Mouse (Mus musculus) stomach, postnatal 0 days (tissue): Measurements from ENCODE around the gene Ppp4c. TPM values are rescaled to one million over a fixed set of nuclear protein-coding genes. Genes with fewer than 3 reads are reported as not detected.

Experiments
- ATAC-seq: fragments of 200-750 bp; cut with Nextera tagmentation; 2 replicates; pipeline ENCODE4 v1.8.0; 2017; ENCODE audit not compliant: low FRiP score, low TSS enrichment
- DNase-seq: peaks from one replicate; pipeline ENCODE4 v3.0.0-alpha.2; 2016; ENCODE audit warnings: low spot score
- H3K27ac ChIP-seq: fragments of 300-500 bp; sonication (generic); replicated peaks from 2 replicates; pipeline ENCODE4 v1.5.1; 2014; ENCODE audit warnings: mild to moderate bottlenecking, control low read depth
- H3K27me3 ChIP-seq: fragments of 300-500 bp; sonication (generic); 2 replicates; pipeline ENCODE4 v1.6.1; 2014; ENCODE audit warnings: low read length; ENCODE audit not compliant: control insufficient read depth, insufficient read depth
- H3K36me3 ChIP-seq: fragments of 300-500 bp; sonication (generic); 2 replicates; pipeline ENCODE4 v1.6.1; 2014; ENCODE audit warnings: low read length, mixed read lengths; ENCODE audit not compliant: control insufficient read depth, insufficient read depth
- H3K4me1 ChIP-seq: fragments of 300-500 bp; sonication (generic); replicated peaks from 2 replicates; pipeline ENCODE4 v1.6.1; 2014; ENCODE audit warnings: antibody characterized with exemption; ENCODE audit not compliant: control insufficient read depth, insufficient read depth
- H3K4me2 ChIP-seq: fragments of 300-500 bp; sonication (generic); replicated peaks from 2 replicates; pipeline ENCODE4 v1.6.1; 2014; ENCODE audit warnings: low read depth, mild to moderate bottlenecking, control low read depth, moderate library complexity
- H3K4me3 ChIP-seq: fragments of 300-500 bp; sonication (generic); 2 replicates; pipeline ENCODE4 v1.5.1; 2014; ENCODE audit warnings: low read depth, low read length, control low read depth
- H3K9ac ChIP-seq: fragments of 300-500 bp; sonication (generic); 2 replicates; pipeline ENCODE4 v1.6.1; 2014; ENCODE audit warnings: mild to moderate bottlenecking, low read length, control low read depth, mixed read lengths
- H3K9me3 ChIP-seq: fragments of 300-500 bp; sonication (generic); 2 replicates; pipeline ENCODE4 v1.6.1; 2016; ENCODE audit warnings: low read length; ENCODE audit not compliant: control insufficient read depth
- CTCF ChIP-seq: IDR thresholded peaks from 2 replicates; pipeline ENCODE4 v1.5.1; 2016; ENCODE audit warnings: antibody characterized with exemption, low read depth, mild to moderate bottlenecking, moderate library complexity
- EP300 ChIP-seq: optimal IDR thresholded peaks from 2 replicates; pipeline ENCODE3; 2016; ENCODE audit warnings: antibody characterized with exemption
- WGBS: fragments of 180-500 bp; shearing (Covaris S2); extraction: QIAGEN DNeasy Blood & Tissue Kit; methylation state at CpG from one replicate; pipeline ENCODE4 v1.1.7; 2014; 5-methylcytosine and 5-hydroxymethylcytosine counted together
- polyA plus RNA-seq: library from polyadenylated mRNA; unstranded; fragments of >200 nt; fragmentation: Nextera tagmentation; extraction: Ambion mirVana; gene quantifications from 2 replicates; pipeline ENCODE4 v1.2.1, GENCODE M21; 2015

The Ppp4c gene
- polyA plus RNA-seq: 118 and 122 TPM in 2 replicates

DNA sequence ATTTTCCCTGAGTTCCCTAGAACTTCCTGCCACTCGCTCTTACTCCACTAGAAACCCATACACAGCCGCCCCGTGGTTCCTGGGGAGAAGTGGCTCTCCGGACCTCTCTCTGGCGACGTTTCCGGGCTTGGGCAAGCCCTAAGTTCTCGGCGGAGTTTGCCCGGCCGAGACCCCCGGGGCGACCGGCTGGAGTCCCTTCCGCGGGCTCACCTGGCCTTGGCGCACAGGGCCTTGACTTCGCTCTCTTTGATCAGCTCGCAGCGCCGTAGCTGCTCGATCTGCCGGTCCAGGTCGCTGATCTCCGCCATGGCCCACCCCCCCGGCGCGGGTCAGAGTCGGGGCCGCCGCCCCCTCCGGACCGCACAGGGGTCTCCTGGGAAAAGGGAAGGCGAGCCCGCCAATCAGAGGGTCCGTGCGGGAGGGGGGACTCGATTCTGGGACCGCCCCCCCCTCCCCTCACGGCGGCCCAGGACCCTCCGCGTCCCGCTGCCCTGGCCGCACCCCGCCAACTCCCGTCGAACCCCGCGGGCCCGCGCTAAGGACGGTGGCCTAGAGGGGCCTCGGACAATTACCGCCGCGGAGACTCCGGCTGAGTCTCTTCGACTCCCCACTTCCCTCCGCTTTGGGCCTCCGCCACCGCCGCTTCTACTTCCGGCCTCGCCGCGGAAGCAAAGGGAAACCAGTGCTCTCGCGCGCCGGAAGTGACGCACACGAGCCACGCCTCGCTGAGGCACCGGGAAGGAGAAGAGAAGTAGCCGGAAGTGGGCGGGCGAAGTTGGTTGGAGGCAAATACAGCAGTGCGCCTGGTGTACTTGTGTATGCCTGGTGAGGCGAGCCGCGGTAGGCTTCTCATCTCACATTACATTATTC is at the start of gene Ppp4c:
TSS of gene Ppp4c (minus strand) at position 646 of the 870 bp plus-strand sequence.
- TF ChIP-seq CTCF: no peak; the same call in none of the 2 replicates
- no peak for TF ChIP-seq EP300
- H3K27me3 ChIP-seq: no peaks in the 10 kb centered on the region
- H3K4me1 ChIP-seq: no peaks in the 10 kb centered on the region
- peak within 1 kb of the TSS; percentile 99 for H3K27ac ChIP-seq
- peak within 1 kb of the TSS; percentile 96 for H3K4me3 ChIP-seq
- ATAC-seq (peak; percentile 93), DNase-seq (peak; percentile 99)
- H3K9ac ChIP-seq: peak within 1 kb of the TSS; percentile 96
- H3K4me2 ChIP-seq: peak within 1 kb of the TSS; percentile 64
- H3K36me3 ChIP-seq: peaks cover 33% of the 10 kb centered on the region
- WGBS: under 1% methylated on average over 77 of the region's 83 CpGs
- no peaks in the 10 kb centered on the region for H3K9me3 ChIP-seq

GRCm38 (mm10) chr7:126833294-126833693 is 41.0 kb upstream of the Ppp4c start:
- Histone ChIP-seq H3K27me3 (no peaks in the 10 kb centered on the region), H3K9me3 (no peaks in the 10 kb centered on the region), H3K36me3 (no peaks in the 10 kb centered on the region), H3K4me2 (no peak overlapping the region), H3K9ac (no peak overlapping the region), H3K27ac (no peak overlapping the region), H3K4me1 (no peaks in the 10 kb centered on the region), H3K4me3 (no peak overlapping the region)
- WGBS: 94% methylated on average over 1 of the region's 1 CpGs
- DNase-seq: no peak
- TF ChIP-seq CTCF (no peak), EP300 (no peak)
- no peak for ATAC-seq

DNA sequence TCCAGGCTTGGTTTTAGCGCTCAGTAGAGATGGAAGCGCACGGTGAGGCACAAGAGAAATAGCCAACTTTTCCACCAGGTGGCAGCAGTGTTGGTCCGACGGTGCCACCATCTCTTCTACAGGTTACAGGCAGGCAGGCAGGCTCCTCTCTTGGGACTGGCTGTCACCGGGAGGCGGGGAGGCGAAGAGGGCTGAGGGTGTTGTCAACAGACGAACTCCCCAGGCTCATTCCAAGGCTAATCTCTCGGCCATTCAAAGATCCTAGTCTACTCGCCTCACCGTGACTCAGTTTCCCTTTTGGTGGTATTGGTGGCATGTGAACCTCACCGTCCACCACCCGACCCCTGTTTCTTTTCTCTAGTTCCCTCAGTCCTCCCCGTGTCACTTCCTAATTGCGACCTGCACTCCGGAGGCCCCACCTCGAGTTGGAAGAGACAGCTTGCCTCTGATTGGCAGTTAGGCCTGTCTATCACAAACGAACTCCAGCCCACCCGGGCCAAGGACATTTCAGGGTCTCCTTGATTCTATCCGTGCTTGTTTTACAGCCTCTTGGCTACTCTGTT is 39.8 kb upstream of the Ppp4c start:
- Histone ChIP-seq H3K4me3 (no peak overlapping the region), H3K27me3 (no peaks in the 10 kb centered on the region), H3K9ac (no peak overlapping the region), H3K9me3 (no peaks in the 10 kb centered on the region), H3K36me3 (no peaks in the 10 kb centered on the region), H3K27ac (no peak overlapping the region), H3K4me1 (no peaks in the 10 kb centered on the region), H3K4me2 (peak overlapping the region; percentile 35)
- 1% methylated on average over 21 of the region's 21 CpGs for WGBS
- ATAC-seq (peak; percentile 72), DNase-seq (peak; percentile 82)
- peak; percentile 88 for TF ChIP-seq CTCF
- TF ChIP-seq EP300: no peak

GRCm38 (mm10) chr7:126831539-126831938 is 39.2 kb upstream of the Ppp4c start, which contains the start of gene 4930451I11Rik:
4930451I11Rik (minus strand) TSS chr7:126831639.
- no peak within 1 kb of the TSS for H3K4me3 ChIP-seq
- WGBS: 47% methylated on average over 5 of the region's 5 CpGs
- no peaks in the 10 kb centered on the region for H3K9me3 ChIP-seq
- H3K9ac ChIP-seq: no peak within 1 kb of the TSS
- no peak for DNase-seq
- no peak for ATAC-seq
- H3K36me3 ChIP-seq: no peaks in the 10 kb centered on the region
- no peaks in the 10 kb centered on the region for H3K27me3 ChIP-seq
- peak within 1 kb of the TSS; percentile 35 for H3K4me2 ChIP-seq
- no peak within 1 kb of the TSS for H3K27ac ChIP-seq
- no peaks in the 10 kb centered on the region for H3K4me1 ChIP-seq
- TF ChIP-seq CTCF (no peak), EP300 (no peak)

DNA sequence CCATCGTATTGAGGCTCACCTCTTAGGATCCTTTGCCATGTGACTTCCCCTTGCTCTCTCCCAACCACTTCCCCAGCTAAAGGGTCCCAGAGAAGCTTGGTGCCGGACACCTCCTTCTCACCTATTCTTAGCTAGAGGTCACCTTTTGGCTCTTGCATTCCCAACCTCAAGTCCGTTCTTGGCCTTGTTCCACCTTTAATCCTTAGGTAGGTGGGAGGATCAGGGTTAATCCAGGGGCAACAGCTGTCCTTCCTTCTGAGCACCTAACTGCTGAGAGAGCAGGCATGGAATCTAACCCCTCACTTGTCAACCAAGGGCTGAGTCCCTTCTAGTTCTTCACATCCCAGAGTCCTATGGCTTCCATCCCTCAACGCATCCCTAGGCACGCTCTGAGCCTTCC is 33.7 kb upstream of the Ppp4c start:
- H3K36me3 ChIP-seq: no peaks in the 10 kb centered on the region
- no peak overlapping the region for H3K9ac ChIP-seq
- H3K4me1 ChIP-seq: no peaks in the 10 kb centered on the region
- DNase-seq: no peak
- WGBS: 63% methylated on average over 5 of the region's 5 CpGs
- ATAC-seq: no peak
- TF ChIP-seq EP300: no peak
- TF ChIP-seq CTCF: no peak
- H3K27me3 ChIP-seq: peaks cover 2% of the 10 kb centered on the region; the same call in 1 of the 2 replicates
- no peak overlapping the region for H3K4me2 ChIP-seq
- H3K27ac ChIP-seq: no peak overlapping the region
- H3K9me3 ChIP-seq: no peaks in the 10 kb centered on the region
- H3K4me3 ChIP-seq: no peak overlapping the region

DNA sequence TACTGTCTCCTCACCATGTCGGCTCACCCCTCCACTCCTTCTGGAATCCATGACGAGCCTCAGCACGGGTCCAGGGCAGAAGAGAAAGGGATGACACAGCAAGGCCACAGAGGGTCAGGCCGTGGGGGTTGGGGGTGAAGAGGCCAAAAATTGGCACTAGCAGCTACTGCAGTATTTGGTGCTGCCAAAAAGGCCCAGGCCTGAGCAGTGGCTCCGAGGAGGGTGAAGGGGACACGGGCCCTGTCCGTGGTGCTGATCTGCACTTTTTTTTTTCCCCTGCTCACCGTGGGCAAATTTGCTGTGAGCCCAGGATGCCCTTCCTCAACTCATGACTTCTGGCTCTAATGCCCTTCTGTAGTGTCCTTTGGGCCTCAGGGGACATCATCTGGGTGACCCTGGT is 33.1 kb upstream of the Ppp4c start:
- H3K4me1 ChIP-seq: no peaks in the 10 kb centered on the region
- no peak overlapping the region for H3K9ac ChIP-seq
- no peak overlapping the region for H3K4me2 ChIP-seq
- H3K27ac ChIP-seq: no peak overlapping the region
- 18% methylated on average over 8 of the region's 8 CpGs for WGBS
- H3K36me3 ChIP-seq: no peaks in the 10 kb centered on the region
- H3K27me3 ChIP-seq: peaks cover 2% of the 10 kb centered on the region; the same call in 1 of the 2 replicates
- ATAC-seq (no peak), DNase-seq (peak; percentile 48)
- H3K4me3 ChIP-seq: no peak overlapping the region
- TF ChIP-seq EP300 (no peak), CTCF (no peak)
- H3K9me3 ChIP-seq: no peaks in the 10 kb centered on the region
